Mouse (Mus musculus) heart, postnatal 0 days (tissue): Measurements from ENCODE around the gene Lefty1.

Experiments
- CTCF ChIP-seq: IDR thresholded peaks from 2 replicates; pipeline ENCODE4 v1.5.1; 2016; ENCODE audit warnings: antibody characterized with exemption, control low read depth, low read depth
- EP300 ChIP-seq: IDR thresholded peaks from 2 replicates; pipeline ENCODE4 v1.6.1; 2016; ENCODE audit warnings: antibody characterized with exemption, low read depth

- TF ChIP-seq EP300 (no peak), CTCF (no peak)
These were observed 8.3 kb downstream of the Lefty1 start for GRCm38 (mm10) chr1:180943032-180943644.
